Mouse (Mus musculus): ENCODE measurements around the gene Abca3. TPM values are rescaled to one million over a fixed set of nuclear protein-coding genes. Genes with fewer than 3 reads are reported as not detected.

Gene Abca3
- 9.4 and 10.9 TPM in 2 replicates for polyA plus RNA-seq (2012; rRNA removed)

GRCm38 (mm10) chr17:24351760-24352357, at the start of gene Abca3:
Abca3 (plus strand) TSS chr17:24351950.

GRCm38 (mm10) chr17:24350926-24351759, 607 bp upstream of the Abca3 start, which contains the start of gene Abca17:
Abca17 (minus strand) TSS chr17:24351068.

DNA sequence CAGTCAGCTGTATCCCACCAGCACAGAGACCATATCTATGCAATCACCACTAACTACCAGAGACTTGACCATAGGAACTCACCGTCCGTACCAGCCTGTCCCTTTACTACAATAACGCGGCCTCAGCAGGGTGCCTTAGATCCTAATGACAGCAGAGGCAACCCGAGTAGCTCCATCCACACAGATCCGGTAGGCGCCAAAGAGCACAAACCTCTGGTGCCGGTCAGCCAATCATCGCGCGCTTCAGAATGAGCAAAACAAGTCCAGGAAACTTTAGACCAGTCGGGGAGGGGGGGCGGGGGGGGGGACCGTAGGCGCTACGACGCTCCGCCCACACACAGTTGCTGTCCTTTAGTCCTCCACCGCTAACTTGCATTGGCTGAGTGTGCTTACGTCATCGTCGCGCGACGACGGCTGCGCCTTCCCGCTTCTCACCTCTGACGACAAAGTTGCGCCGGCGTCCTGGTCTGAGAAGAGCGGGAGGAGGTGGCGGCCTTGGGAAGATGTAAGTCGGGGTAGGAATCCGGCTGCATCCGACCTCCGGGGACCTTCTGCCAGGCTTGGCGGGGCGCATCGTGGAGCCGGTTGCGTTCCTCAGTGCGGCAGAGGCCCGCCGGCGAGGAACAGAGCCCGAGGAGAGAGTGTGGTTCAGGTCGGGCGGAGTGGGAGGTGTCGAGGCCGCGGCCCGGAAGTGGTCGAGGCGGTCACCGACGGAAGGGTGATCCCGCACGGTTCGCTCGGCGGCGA, 62.7 kb downstream of the Abca3 start, which contains the start of gene Rnps1:
Rnps1 (plus strand) TSS at position 336 of the 747 bp plus-strand sequence.

GRCm38 (mm10) chr17:24426471-24427169, 74.9 kb downstream of the Abca3 start, which contains the start of gene Eci1:
Eci1 (plus strand) TSS chr17:24426641.

DNA sequence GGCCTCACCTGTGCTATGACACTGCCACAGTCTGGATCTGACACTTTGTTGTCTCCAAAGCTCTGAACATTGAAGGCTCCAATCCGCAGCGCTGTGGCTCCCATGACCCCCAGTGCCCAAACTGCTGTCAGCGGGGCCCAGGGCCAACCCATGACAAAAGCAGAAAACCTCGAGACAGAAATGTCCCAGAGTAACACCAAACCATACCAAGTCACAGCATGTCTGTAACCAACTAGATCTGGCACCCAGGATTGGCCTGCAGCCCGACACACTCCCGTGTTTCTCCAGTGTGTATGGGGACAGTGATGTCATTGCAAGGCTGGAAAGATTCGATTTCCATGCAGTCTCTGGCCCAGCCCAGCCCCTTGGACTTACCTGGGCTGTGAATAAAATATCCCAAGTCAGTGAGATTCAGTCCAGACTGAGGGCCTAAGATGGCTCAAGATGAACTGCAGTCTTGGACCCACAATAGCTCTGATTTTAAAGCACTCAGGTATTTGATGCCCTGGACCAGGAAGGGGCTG, 90.9 kb downstream of the Abca3 start, which contains the start of gene Dnase1l2:
Dnase1l2 (minus strand) TSS at position 474 of the 524 bp plus-strand sequence.

Other genes with a start within 250 kb of the Abca3 start
- gene Pdpk1, start 201.0 kb upstream of the Abca3 start, polyA plus RNA-seq (2012; rRNA removed): 8.0 and 9.4 TPM in 2 replicates
- gene Amdhd2, start 188.2 kb upstream of the Abca3 start, polyA plus RNA-seq (2012; rRNA removed): 12.7 and 13.7 TPM in 2 replicates
- gene Atp6v0c, start 182.2 kb upstream of the Abca3 start, polyA plus RNA-seq (2012; rRNA removed): 277 and 289 TPM in 2 replicates
- gene Tbc1d24, start 146.4 kb upstream of the Abca3 start, polyA plus RNA-seq (2012; rRNA removed): 13.3 and 13.9 TPM in 2 replicates
- 0.30 and 0.37 TPM in 2 replicates for gene Ntn3, start 142.4 kb upstream of the Abca3 start, polyA plus RNA-seq (2012; rRNA removed)
- 13.1 and 15.0 TPM in 2 replicates for gene Tedc2, start 131.1 kb upstream of the Abca3 start, polyA plus RNA-seq (2012; rRNA removed)
- gene Ccnf, start 100.5 kb upstream of the Abca3 start, polyA plus RNA-seq (2012; rRNA removed): 17.5 and 18.2 TPM in 2 replicates
- not detected in 2 replicates for gene Abca17, start 882 bp upstream of the Abca3 start, polyA plus RNA-seq (2012; rRNA removed)
- 72.7 and 77.9 TPM in 2 replicates for gene Rnps1, start 62.6 kb downstream of the Abca3 start, polyA plus RNA-seq (2012; rRNA removed)
- gene Eci1, start 74.7 kb downstream of the Abca3 start, polyA plus RNA-seq (2012; rRNA removed): 112 and 121 TPM in 2 replicates
- 2.2 and 2.4 TPM in 2 replicates for gene Dnase1l2, start 91.2 kb downstream of the Abca3 start, polyA plus RNA-seq (2012; rRNA removed)
- gene E4f1, start 118.4 kb downstream of the Abca3 start, polyA plus RNA-seq (2012; rRNA removed): 17.6 and 21.6 TPM in 2 replicates
- gene Pgp, start 118.4 kb downstream of the Abca3 start, polyA plus RNA-seq (2012; rRNA removed): 21.3 and 23.2 TPM in 2 replicates
- gene Bricd5, start 121.9 kb downstream of the Abca3 start, polyA plus RNA-seq (2012; rRNA removed): 0.14 and 0.23 TPM in 2 replicates
- gene Mlst8, start 127.1 kb downstream of the Abca3 start, polyA plus RNA-seq (2012; rRNA removed): 10.8 TPM in 2 replicates
- gene Caskin1, start 136.7 kb downstream of the Abca3 start, polyA plus RNA-seq (2012; rRNA removed): 0.07 and 0.08 TPM in 2 replicates
- gene Traf7, start 176.0 kb downstream of the Abca3 start, polyA plus RNA-seq (2012; rRNA removed): 48.2 and 52.1 TPM in 2 replicates
- 0.24 and 0.30 TPM in 2 replicates for gene Rab26, start 182.3 kb downstream of the Abca3 start, polyA plus RNA-seq (2012; rRNA removed)
- 3.8 and 5.0 TPM in 2 replicates for gene Pkd1, start 197.9 kb downstream of the Abca3 start, polyA plus RNA-seq (2012; rRNA removed)

Data from liver, embryonic 18 days (tissue).